Mouse (Mus musculus) brain, adult 2 months (tissue): ENCODE results near the gene Ptgir.

ENCODE experiments used
- DNase-seq: peaks from one replicate; pipeline ENCODE4 v3.0.0; 2011; ENCODE audit warnings: low read depth, low spot score

The Ptgir gene

GRCm38 (mm10) chr7:16891641-16892351 is 14.5 kb upstream of the Ptgir start, which contains the start of gene Gng8:
TSS of gene Gng8 (plus strand) at chr7:16891786.
- DNase-seq, result peak; percentile 93

- no peak for DNase-seq
Measured at GRCm38 (mm10) chr7:16892352-16892730, 13.9 kb upstream of the Ptgir start.

DNA sequence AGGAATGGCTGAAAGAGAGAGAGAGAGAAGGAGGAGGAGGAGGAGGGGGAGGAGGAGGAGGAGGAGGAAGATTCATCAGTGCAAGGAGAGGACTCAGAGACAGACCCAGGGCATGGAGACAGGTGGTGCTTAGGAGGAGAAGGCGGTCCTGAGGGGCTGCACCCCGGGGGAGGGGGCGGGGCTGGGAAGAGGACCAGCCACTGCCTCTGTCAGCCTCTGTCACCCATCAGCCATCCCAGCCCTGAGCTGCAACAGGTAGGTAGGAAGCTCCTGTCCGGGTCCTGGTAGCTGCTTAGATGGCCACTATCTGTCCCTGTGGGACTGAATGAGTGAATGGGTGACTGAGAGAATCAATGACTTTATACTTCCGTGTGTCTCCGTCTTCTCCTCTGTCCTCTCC is 12.7 kb upstream of the Ptgir start:
- no peak for DNase-seq

DNA sequence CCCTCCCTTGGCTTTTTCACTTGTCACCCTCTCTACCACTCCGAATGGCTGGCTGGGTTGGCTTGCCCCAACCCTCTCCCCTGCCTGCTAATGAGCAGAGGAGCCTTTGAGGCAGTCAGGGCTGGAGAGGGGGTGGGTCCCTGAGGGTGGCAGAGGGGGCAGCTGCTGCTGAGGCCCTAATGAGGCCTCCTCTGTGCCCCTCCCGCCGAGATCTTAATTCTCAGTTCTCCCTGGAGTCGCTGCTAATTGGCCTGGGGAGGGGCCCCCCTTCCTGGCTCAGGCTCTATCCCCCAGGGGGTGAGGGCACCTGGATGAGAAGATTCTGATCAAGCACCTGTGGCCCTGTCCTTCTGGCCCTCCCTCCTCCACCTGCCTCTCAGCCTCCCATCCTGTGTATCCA is 12.0 kb upstream of the Ptgir start:
- DNase-seq, result no peak

GRCm38 (mm10) chr7:16895000-16895399 is 11.3 kb upstream of the Ptgir start:
- peak; percentile 90 for DNase-seq

- no peak for DNase-seq
Measured at GRCm38 (mm10) chr7:16895511-16895910, 10.8 kb upstream of the Ptgir start.

DNA sequence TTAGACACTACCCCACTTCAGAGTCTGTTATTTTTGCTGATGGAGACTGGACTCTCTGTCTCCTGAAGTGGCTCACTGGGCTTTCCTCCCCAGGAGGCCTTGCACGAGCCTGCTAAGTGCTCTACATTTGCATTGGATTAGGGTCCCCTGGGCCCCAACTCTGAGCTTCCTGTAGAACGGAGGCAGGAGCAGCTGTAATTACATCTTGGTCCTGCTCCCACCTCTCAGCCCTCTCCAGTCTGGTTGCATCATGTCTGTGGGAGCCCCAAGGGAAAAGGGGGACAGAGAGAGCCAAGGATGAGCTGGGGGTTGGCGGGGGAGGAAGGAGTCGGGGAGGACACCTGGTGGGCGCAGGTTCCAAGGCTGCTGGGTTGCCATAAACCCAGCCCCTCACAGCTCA is 5.8 kb upstream of the Ptgir start:
- DNase-seq, result no peak

DNA sequence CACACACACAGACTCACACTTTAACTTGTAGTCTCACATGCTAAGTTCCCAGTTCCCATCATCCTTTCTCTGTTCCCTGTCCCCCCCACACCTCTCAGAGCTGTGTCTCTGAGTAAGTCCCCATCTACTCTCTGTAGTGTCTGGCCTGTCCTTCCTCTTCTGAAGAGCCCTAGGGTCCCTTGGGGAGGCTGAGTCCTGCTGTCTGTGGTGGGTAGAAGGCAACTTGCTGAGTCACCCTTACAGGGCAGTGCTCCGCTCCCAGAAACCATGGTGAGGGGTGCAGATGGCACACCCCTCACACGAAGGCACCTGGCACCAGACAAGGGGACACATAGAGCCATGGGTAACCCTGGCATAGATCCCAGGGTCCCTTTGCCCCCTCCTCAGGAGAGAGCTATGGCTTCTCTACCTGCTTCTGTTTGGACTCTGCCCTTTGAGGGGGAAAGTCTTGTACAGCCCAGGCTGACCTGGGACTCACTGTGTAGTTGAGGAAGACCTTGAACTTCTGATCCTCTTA is 2.8 kb upstream of the Ptgir start:
- no peak for DNase-seq

DNA sequence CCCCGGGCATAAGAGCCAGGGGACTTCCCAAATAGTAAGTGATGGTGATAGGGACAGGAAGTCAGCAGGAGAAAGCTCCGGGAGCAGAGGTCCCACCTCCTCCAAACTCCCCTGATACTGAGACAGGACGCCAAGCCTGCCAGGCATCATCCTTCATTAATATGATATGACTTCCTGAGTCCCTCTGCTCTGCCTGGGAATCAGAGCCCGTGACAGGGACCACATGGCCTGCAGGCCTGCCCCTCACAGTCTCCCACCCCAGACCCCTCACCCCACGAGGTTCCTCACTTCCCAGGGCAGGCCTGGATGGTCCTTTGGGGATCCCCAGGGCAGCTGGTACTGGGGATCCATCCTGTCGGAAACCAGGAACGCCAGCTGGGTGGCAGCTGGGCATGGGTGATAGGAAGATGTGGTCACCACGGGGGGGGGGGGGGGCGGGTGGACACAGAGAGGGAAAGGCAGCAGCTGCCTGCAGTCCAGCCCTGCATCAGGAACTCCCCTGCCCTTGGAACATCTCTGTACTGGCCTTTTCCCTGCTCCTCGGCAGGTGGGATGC is 2.1 kb upstream of the Ptgir start:
- DNase-seq, result no peak

GRCm38 (mm10) chr7:16905491-16906021 is 734 bp upstream of the Ptgir start:
- DNase-seq, result no peak

GRCm38 (mm10) chr7:16906889-16907559 is 734 bp downstream of the Ptgir start:
- no peak for DNase-seq

DNA sequence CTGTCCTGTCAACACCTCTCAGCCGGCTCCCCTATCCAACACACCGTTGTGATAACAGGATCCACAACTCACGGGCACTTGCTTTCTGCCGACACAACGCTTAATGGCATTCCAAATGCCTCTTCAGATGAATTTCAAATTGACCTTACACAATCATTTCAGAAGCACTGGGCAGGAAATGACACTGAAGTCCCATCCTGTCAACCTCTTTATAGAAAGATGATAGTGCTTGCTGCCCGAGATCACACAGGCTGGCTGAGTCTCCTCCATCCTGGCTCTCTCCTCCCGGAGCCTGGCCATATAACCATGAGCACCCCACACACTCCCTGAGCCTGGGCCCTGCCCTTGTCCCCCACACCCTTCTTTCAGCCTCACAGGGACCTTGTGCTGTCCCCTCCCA is 1.6 kb downstream of the Ptgir start:
- no peak for DNase-seq

DNA sequence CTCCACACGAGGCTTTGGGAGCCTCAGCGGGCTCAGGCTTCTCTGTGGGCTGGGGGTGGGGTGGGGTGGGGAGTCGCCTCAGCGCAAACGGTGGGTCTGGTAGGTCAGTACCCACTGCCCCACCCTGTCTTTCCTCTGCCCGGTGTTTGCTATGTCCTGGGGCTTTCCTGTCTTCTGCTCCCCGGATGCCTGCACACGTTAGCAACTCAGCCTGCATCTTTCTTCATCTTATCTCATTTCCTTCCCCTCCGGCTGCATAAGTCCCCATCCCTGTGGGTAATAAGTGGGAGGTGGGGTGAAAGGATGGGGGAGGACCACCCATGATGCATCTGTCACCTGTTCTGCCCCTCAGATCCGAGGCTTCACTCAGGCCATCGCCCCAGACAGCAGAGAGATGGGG is 2.1 kb downstream of the Ptgir start:
- no peak for DNase-seq

DNA sequence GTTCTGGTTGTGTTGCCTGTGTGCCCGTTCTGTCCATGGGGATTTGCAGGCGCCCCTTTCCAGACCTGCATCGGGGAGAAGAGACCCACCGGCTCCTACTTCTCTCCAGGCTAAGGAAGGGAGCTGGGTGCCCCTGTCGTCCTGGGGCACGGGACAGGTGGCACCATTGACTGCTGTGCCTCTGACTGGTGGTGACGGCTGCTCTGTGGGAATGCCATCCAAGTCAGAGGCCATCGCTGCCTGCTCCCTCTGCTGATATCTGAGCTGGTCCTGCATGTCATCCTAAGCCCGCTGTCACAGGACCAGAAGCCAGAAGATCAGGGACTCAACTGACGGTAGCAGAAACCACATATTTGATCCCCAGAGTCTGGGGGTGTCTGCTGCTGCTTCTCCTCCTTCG is 2.6 kb downstream of the Ptgir start:
- DNase-seq, result no peak

GRCm38 (mm10) chr7:16909909-16910308 is 3.6 kb downstream of the Ptgir start:
- DNase-seq, result no peak

DNA sequence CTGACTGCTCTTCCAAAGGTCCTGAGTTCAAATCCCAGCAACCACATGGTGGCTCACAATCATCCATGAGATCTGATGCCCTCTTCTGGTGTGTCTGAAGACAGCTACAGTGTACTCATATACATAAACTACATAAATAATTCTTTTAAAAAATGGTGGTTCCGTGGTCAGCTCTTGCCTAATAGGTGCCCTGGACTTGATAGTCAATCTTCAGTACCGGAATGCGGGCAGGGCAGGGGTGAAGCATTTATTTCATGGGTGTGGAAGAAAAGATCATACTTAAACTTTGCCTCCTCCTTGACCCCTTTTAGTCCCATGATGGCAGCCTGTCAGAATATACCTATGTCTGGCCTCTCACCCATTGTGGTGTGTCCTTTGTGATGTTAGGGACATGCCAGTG is 5.6 kb downstream of the Ptgir start:
- DNase-seq, result no peak

DNA sequence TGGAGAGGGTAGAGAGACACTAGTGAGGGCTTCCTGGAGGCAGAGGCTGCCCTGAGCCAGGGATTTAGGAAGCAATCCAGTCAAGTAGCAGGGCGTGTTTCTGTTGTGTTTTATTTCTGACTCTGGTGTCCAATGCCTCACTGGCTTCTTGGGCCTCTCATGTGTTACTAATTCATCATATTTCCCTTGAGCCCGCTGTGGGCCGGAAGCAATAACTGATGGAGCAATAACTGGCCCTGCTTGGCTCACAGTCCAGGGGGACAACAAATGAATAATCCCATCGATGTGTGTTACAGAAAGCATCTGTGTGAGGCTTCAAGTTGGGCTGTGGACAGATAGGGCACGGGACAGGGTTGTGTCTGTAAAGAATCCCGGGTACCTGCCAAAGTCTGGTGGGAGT is 6.1 kb downstream of the Ptgir start:
- no peak for DNase-seq

DNA sequence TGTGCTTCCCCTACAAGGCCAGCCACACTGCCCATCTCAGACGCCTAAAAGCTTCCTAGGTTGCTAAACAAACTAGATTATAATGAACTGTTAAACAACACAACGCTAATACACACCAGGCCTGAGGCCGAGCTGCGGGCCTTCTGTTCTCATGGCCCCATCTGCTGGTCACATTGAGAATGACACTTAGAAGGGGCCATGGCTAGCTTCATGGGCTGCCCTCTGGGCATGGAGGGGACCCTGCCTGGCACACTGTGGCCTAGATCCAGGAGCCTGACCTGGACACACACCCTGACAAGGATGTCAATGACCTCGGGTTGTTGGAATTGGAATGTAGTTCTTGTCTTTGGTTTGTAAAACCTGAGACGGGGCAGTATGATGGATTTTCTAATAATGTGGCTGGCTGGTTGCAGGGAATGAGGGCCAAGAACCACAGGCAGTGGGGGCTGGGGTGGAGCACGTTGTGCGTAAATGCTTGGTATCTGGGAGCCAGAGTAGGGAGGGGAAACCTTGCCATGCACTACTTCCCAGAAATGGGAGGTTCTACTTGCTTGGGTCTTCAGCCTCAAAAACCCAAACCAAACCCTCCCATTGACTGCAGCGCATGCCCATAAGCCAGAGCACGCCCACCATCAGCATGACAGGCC is 7.6 kb downstream of the Ptgir start:
- peak; percentile 85 for DNase-seq

DNA sequence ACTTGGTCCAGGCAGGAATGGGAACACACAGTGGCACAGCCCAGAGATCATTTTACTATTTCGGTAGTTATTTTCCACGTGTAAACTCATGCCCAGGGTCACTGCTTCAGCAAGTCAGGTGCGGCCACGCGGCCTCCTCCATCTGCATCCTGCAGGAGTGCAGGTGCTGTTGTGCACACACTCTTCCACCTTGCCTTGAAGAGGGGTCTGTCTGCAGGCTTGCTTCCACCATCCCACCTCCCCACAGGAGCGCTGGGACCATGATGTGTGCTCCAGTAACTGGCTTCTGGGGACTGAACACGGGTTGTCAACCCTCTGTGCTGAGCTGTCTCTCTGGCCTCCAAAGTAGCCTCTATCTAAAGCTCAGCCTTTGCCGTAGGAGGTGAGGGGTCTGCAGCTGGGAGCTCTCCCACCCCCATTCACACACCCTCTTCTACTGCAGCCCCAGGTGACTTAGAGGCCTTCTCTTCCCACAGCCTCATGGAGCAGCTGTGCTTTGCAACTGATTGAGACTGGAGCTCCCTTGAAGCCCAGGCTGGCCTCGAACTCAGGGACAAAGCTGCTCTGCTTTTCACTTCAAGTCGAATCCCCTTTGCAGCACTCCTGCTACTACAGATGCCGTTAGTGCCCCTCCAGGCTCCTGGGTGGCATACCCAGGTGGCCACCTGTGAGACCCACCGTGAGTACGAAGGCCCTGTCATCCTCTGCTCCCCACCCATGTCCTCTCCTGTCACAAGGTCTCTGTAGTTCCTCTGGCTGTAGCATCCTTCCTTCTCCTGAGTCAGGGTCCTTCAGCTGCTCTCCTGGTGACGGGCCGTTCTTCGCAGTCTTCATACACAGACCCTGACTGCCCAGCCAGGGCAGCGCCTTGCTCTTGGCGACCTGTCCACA is 8.4 kb downstream of the Ptgir start:
- peak; percentile 16 for DNase-seq

GRCm38 (mm10) chr7:16915461-16916340 is 9.4 kb downstream of the Ptgir start:
- peak; percentile 14 for DNase-seq
